Mouse (Mus musculus) cerebellum, adult 2 months (tissue): ENCODE data around the gene Vps26a. TPM values are rescaled to one million over a fixed set of nuclear protein-coding genes. Genes with fewer than 3 reads are reported as not detected.
A peak's percentile ranks its signal among the peaks of the same experiment; 100 is the strongest.

Source experiments
- DNase-seq, 2 experiments: peaks; one replicate each; pipeline ENCODE4 v3.0.0; 2021
- H3K27ac ChIP-seq: fragments of 200-500 bp; 2 replicates; pipeline ENCODE4 v1.5.1; 2012; ENCODE audit warnings: low read length, control low read depth, inconsistent platforms; ENCODE audit not compliant: insufficient read depth
- H3K27me3 ChIP-seq: fragments of 200-500 bp; 2 replicates; pipeline ENCODE4 v1.6.1; 2012; ENCODE audit warnings: inconsistent platforms, mild to moderate bottlenecking, low read length, moderate library complexity; ENCODE audit not compliant: control insufficient read depth, insufficient read depth
- H3K4me1 ChIP-seq: fragments of 200-500 bp; 2 replicates; pipeline ENCODE4 v1.6.1; 2011; ENCODE audit warnings: low read length; ENCODE audit not compliant: control insufficient read depth, insufficient read depth
- H3K4me3 ChIP-seq: fragments of 200-500 bp; replicated peaks from 2 replicates; pipeline ENCODE3; 2011; ENCODE audit warnings: mild to moderate bottlenecking, low read depth, low read length, control low read depth; ENCODE audit not compliant: insufficient read depth
- CTCF ChIP-seq: fragments of 200-500 bp; IDR thresholded peaks from 2 replicates; pipeline ENCODE4 v1.5.1; 2011; ENCODE audit warnings: low read depth, mild to moderate bottlenecking, control low read depth, low read length, moderate library complexity, borderline replicate concordance; ENCODE audit not compliant: insufficient read depth
- POLR2A ChIP-seq: fragments of 200-500 bp; IDR thresholded peaks from 2 replicates; pipeline ENCODE4 v1.6.1; 2011; ENCODE audit warnings: low read length, control low read depth, borderline replicate concordance; ENCODE audit not compliant: insufficient read depth
- WGBS: fragments of 180-500 bp; shearing (Covaris S2); methylation state at CpG from one replicate; pipeline ENCODE4 v1.1.7; 2018; 5-methylcytosine and 5-hydroxymethylcytosine counted together
- polyA plus RNA-seq: library from polyadenylated mRNA; depleted of rRNA; stranded (reverse); fragments of >200 nt; gene quantifications from 2 replicates; pipeline ENCODE4 v1.2.3, GENCODE M21; 2012; rRNA removed

Vps26a gene
- polyA plus RNA-seq: 37.1 and 39.2 TPM in 2 replicates

DNA sequence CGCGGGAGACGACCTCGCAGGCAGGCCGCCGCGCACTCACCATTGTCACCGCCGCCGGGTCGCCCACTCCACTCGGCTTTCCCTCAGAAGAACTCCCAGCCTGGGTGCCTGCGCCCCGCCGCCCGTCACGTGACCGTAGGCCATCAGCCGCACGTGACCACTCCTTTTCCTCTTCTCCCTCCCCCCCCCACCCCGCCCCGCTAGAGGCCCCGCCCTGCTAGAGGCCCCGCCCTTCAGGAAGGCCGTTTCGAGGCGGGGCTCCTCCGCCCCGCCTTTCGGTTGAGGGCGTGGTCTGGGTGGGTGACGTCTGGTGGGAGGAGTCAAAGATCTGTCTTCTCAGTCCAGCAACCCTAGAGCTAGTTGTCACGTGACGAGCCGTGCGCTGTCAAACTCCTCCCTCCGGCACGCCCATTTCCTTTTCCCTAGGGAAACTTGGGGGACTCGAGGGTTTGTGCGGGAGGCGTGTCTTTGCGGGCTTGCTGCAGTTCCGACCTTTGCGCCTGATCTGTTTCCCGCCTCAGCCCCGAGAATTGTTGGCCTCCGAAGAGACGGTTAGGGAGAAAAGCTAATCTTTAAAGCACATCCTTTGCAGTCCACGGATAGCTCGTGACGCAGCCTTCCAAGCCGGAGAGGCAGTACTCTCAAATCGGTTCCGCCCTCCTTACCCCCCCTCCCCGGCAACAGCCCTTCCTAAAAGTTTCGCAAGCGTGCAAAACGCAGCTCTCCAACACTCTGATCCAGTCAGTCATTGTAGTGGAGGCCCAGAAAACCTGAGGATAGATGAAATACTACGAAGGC, at the start of gene Vps26a:
TSS of gene Vps26a (minus strand) at position 188 of the 798 bp plus-strand sequence.
- H3K4me3 ChIP-seq: peak within 1 kb of the TSS; percentile 84
- H3K27me3 ChIP-seq: no peaks in the 10 kb centered on the region
- no peaks in the 10 kb centered on the region for H3K4me1 ChIP-seq
- peak within 1 kb of the TSS; percentile 72 for H3K27ac ChIP-seq
- peak; percentile 77 for TF ChIP-seq POLR2A
- TF ChIP-seq CTCF: no peak
- WGBS: under 1% methylated on average over 59 of the region's 59 CpGs
- peak; percentile 98 to 99 for DNase-seq

DNA sequence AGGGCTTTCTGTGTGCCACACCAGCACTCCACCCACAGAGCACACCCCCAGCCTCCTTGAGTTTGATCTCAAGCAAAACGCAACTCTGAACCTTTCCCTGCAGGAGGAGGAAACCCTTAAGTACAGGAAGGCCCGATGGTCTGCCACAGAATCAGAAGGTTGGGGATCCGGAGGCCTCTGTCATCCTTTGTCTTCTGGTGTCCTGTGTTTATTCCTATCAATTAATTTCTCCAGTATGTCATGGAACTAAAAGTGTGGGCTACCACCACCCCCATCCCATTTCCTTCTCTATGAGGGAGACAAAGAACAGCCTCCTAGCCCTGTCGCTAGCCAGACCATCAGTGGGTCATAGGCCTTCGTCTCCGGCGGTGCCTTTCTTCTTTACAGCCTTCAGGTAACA, 47.9 kb upstream of the Vps26a start:
- H3K27me3 ChIP-seq: no peaks in the 10 kb centered on the region
- DNase-seq: no peak
- H3K27ac ChIP-seq: no peak overlapping the region
- no peak for TF ChIP-seq POLR2A
- TF ChIP-seq CTCF: no peak
- no peaks in the 10 kb centered on the region for H3K4me1 ChIP-seq
- WGBS: 84% methylated on average over 7 of the region's 7 CpGs
- H3K4me3 ChIP-seq: no peak overlapping the region

DNA sequence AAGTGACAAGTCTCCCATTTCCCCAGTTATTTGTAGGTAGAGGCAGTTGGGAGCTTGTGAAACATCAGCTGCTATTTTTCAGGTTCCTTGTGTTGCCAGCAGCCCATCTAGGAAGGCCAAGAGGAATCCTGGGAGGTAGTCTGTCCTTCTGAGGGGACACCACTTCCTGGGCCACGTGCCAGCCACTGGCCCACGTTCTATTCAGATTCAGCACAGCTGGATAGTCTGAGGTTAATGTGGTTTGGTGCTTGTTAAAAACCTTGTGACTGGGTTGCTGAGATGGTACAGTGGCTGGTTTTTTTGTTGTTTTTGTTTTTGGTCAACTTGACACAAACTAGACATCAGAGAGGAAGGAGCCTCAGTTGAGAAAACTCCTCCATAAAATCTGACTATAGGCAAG, 46.2 kb upstream of the Vps26a start:
- WGBS: 16% methylated on average over 2 of the region's 2 CpGs
- no peak for DNase-seq
- no peak overlapping the region for H3K27ac ChIP-seq
- TF ChIP-seq POLR2A: no peak
- TF ChIP-seq CTCF: no peak
- no peak overlapping the region for H3K4me3 ChIP-seq
- no peaks in the 10 kb centered on the region for H3K27me3 ChIP-seq
- H3K4me1 ChIP-seq: no peaks in the 10 kb centered on the region

DNA sequence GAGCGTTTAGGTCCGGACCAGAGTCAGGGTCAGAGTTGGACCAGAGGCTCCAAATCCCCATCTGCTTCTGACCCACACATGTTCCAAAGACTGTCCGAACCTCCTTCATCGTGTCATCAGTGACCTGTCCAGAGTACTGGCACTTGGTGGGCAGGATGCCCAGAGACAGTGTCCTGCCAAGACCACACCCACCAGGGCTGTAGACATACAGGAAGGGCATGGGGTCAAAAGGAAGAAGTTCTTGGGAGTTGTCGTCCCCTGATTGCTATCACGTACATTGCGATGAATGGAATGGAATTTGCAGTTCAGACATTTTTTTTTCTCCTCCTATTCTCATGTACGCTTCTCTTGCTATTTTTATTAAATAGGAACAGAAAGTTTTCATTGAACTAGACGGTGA, 43.6 kb upstream of the Vps26a start:
- no peaks in the 10 kb centered on the region for H3K4me1 ChIP-seq
- no peak for DNase-seq
- no peak overlapping the region for H3K27ac ChIP-seq
- 63% methylated on average over 9 of the region's 9 CpGs for WGBS
- TF ChIP-seq POLR2A: no peak
- no peak for TF ChIP-seq CTCF
- no peaks in the 10 kb centered on the region for H3K27me3 ChIP-seq
- no peak overlapping the region for H3K4me3 ChIP-seq

DNA sequence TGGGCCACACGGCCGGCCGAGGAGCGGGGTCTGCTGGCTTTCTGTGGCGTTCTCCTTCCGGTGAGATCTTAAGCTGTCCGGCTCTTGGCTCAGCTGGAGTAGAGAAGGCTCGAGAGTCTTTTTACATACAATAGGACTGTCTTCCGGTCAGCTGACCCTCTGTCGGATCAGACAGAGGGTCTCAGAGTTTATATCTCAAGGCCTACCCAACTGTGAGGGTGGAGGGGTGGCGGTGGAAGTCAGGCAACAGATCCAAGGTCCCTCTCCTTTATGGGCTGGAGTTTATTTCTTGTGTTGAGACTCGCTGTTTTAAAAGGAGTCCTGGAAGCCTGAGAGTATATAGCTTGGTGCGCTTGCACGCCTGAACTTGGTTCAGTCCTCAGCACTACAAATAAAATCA, 40.7 kb upstream of the Vps26a start, which contains the start of gene Srgn:
TSS of gene Srgn (minus strand) at position 101 of the 400 bp plus-strand sequence.
- no peaks in the 10 kb centered on the region for H3K27me3 ChIP-seq
- no peak within 1 kb of the TSS for H3K4me3 ChIP-seq
- no peak for TF ChIP-seq POLR2A
- TF ChIP-seq CTCF: no peak
- no peaks in the 10 kb centered on the region for H3K4me1 ChIP-seq
- DNase-seq: no peak
- 88% methylated on average over 14 of the region's 14 CpGs for WGBS
- no peak within 1 kb of the TSS for H3K27ac ChIP-seq

DNA sequence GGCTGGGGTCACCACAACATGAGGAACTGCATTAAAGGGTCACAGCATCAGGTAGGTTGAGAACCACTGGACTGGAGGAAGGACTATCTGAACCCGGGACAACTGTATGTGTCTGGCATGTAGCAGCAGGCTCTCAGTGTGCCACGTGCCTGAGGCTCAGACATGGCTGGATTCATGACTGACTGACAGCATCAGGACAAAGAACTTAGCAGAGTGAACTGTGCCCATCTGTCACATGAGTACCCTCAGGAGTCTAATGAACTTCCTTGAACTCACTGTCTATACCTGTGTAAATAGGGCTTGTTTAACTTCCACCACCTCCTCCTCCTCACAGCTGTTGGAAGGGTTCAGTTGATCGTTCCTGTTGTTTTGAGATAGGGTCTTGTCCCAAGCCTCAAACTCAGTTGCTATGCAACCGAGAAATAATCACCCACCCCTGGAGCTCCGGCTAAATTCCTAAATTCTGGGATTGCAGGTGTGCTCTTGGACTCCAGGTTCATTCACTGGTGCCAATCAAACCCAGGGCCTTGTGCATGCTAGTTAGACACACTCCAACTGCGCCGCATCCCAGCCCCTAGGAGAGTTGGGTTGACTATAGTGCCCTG, 35.8 kb upstream of the Vps26a start:
- Histone ChIP-seq H3K27ac (no peak overlapping the region), H3K27me3 (no peaks in the 10 kb centered on the region; the same call in 1 of the 2 replicates), H3K4me3 (no peak overlapping the region), H3K4me1 (no peaks in the 10 kb centered on the region)
- TF ChIP-seq CTCF: no peak
- DNase-seq: no peak
- 70% methylated on average over 7 of the region's 7 CpGs for WGBS

DNA sequence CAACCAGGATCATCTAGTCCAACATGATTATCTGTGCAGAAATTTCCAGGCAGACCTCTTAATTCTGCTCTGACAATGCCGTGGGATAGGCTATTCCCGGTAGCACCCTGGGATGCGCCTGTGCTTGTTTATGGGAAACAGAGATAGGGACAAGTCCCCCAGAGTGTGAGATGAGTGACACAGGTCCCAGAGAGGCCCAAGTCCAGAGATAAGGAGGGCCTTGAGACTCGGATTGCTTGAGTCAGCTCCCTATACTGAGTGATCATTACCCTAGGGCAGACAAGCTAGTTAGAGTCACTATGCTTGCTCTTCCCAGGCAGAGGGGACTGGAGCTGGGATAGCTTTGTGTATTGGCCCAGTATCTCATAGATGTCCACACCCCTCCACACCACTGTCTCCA, 35.2 kb upstream of the Vps26a start:
- no peak for DNase-seq
- TF ChIP-seq CTCF: no peak
- no peak for TF ChIP-seq POLR2A
- Histone ChIP-seq H3K4me1 (no peaks in the 10 kb centered on the region), H3K27ac (no peak overlapping the region), H3K27me3 (no peaks in the 10 kb centered on the region; the same call in 1 of the 2 replicates), H3K4me3 (no peak overlapping the region)
- WGBS: 83% methylated on average over 4 of the region's 4 CpGs

DNA sequence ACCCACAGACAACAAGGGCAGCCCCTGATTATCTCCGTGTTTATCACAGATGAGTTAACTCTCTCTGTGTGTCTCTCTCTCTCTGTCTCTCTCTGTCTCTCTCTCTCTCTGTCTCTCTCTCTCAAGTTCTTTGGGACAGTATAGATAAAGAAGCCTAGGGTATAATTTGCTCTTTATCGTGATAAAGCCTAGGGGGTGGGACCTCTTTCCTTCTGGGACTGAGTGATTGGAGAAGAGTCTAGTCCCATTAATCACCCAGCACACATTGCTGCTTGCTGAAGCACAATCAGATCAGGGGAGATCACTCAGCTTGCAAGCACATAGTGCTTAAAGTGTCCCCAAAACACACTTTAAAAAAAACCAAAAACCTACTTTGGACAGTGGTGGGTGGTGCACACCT, 34.3 kb upstream of the Vps26a start:
- no peaks in the 10 kb centered on the region; the same call in 1 of the 2 replicates for H3K27me3 ChIP-seq
- no peak for TF ChIP-seq CTCF
- TF ChIP-seq POLR2A: no peak
- no peak for DNase-seq
- H3K4me1 ChIP-seq: no peaks in the 10 kb centered on the region
- WGBS: 52% methylated on average over 2 of the region's 2 CpGs
- H3K27ac ChIP-seq: no peak overlapping the region
- no peak overlapping the region for H3K4me3 ChIP-seq

DNA sequence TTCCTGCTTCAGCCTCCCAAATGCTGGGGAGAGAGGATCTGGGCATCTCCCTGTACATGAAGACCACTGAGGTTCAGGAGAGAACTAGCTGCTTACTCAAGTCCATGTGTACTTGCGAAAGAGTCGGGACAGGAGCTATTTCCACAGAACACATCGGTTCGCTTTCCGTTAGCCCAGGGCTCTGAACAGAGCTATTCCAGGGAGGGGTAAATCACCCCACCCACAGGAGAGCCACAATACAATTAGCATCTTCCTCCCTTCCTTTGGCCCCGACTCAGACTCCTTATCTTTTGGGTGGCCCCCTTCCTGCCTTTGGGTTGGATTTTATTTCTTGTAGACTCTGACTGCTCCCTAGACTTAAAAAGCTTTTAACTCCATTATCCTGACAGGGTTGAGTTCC, 30.9 kb upstream of the Vps26a start:
- H3K4me1 ChIP-seq: no peaks in the 10 kb centered on the region
- H3K27me3 ChIP-seq: no peaks in the 10 kb centered on the region; the same call in 1 of the 2 replicates
- no peak for TF ChIP-seq POLR2A
- no peak for TF ChIP-seq CTCF
- WGBS: 84% methylated on average over 6 of the region's 6 CpGs
- no peak for DNase-seq
- H3K27ac ChIP-seq: no peak overlapping the region
- H3K4me3 ChIP-seq: no peak overlapping the region
